Mouse (Mus musculus) kidney, postnatal 0 days (tissue): ENCODE results near the gene Trp53tg5. TPM values are rescaled to one million over a fixed set of nuclear protein-coding genes. Genes with fewer than 3 reads are reported as not detected.
A peak's percentile ranks its signal among the peaks of the same experiment; 100 is the strongest.

ENCODE experiments used
- ATAC-seq: fragments of 200-750 bp; cut with Nextera tagmentation; replicated peaks from 2 replicates; pipeline ENCODE4 v1.8.0; 2017; ENCODE audit warnings: low read depth, moderate number of reproducible peaks, moderate TSS enrichment, moderate library complexity; ENCODE audit not compliant: low FRiP score
- DNase-seq: peaks from one replicate; pipeline ENCODE4 v3.0.0-alpha.2; 2016; ENCODE audit warnings: low spot score
- H3K27ac ChIP-seq: fragments of 300-500 bp; sonication (generic); 2 replicates; pipeline ENCODE4 v1.5.1; 2014; ENCODE audit warnings: mild to moderate bottlenecking
- H3K27me3 ChIP-seq: fragments of 300-500 bp; sonication (generic); 2 replicates; pipeline ENCODE4 v1.6.1; 2014; ENCODE audit warnings: low read length, mixed read lengths; ENCODE audit not compliant: insufficient read depth
- H3K36me3 ChIP-seq: fragments of 300-500 bp; sonication (generic); 2 replicates; pipeline ENCODE4 v1.6.1; 2014; ENCODE audit warnings: low read length, mixed read lengths; ENCODE audit not compliant: insufficient read depth
- H3K4me1 ChIP-seq: fragments of 300-500 bp; sonication (generic); replicated peaks from 2 replicates; pipeline ENCODE4 v1.6.1; 2014; ENCODE audit warnings: antibody characterized with exemption, low read length, mixed read lengths; ENCODE audit not compliant: insufficient read depth
- H3K4me2 ChIP-seq: fragments of 300-500 bp; sonication (generic); 2 replicates; pipeline ENCODE4 v1.6.1; 2014; ENCODE audit warnings: mild to moderate bottlenecking, low read length, moderate library complexity, mixed read lengths
- H3K4me3 ChIP-seq: fragments of 300-500 bp; sonication (generic); replicated peaks from 2 replicates; pipeline ENCODE4 v1.5.1; 2014; ENCODE audit warnings: low read depth, low read length
- H3K9ac ChIP-seq: fragments of 300-500 bp; sonication (generic); 2 replicates; pipeline ENCODE4 v1.6.1; 2014; ENCODE audit warnings: low read depth, low read length
- H3K9me3 ChIP-seq: fragments of 300-500 bp; sonication (generic); replicated peaks from 2 replicates; pipeline ENCODE4 v1.6.1; 2016; ENCODE audit warnings: low read length, inconsistent platforms, mixed read lengths
- CTCF ChIP-seq: IDR thresholded peaks from 2 replicates; pipeline ENCODE4 v1.5.1; 2016; ENCODE audit warnings: antibody characterized with exemption, low read depth, mild to moderate bottlenecking, moderate library complexity
- WGBS: fragments of 180-500 bp; shearing (Covaris S2); extraction: QIAGEN DNeasy Blood & Tissue Kit; methylation state at CpG from one replicate; pipeline ENCODE4 v1.1.7; 2014; 5-methylcytosine and 5-hydroxymethylcytosine counted together
- polyA plus RNA-seq: library from polyadenylated mRNA; unstranded; fragments of >200 nt; fragmentation: Nextera tagmentation; extraction: Ambion mirVana; gene quantifications from 2 replicates; pipeline ENCODE4 v1.2.1, GENCODE M21; 2015

Gene Trp53tg5
- polyA plus RNA-seq, 1 experiment from 2014 or later: not detected

DNA sequence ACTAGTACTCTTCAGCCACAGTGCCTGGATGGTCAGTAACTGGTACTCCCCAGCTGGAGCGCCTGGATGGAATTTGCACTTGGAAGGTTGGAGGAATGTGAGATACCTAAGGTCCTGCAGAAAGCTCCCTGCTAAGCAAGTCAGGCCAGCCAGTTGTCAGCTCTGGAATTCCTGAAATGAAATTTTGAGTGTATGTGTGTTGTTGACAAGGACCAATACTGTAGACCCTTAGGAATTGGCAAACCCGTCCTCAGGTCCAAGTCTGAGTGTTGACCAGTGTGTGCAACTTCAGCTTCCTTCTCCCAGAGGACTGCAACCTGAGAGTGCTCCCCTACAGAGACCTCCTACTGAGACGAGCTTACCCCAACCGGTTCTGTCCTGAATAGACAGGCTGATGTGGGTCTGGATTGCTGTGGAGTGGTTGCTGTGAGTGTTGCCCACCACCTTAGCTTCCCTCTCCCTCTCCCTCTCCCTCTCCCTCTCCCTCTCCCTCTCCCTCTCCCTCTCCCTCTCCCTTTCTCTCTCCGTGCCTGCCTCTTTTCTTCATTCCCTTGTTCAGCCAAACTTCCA is 37.2 kb upstream of the Trp53tg5 start:
- 0 out of 2 replicates have a peak, but pooled peaks cover 4% of the 10 kb centered on the region for H3K36me3 ChIP-seq
- H3K9ac ChIP-seq: no peak overlapping the region
- no peak overlapping the region for H3K4me2 ChIP-seq
- 46% methylated on average over 5 of the region's 5 CpGs for WGBS
- no peaks in the 10 kb centered on the region for H3K27me3 ChIP-seq
- peak overlapping the region; percentile 51; the same call in 1 of the 2 replicates for H3K27ac ChIP-seq
- no peak overlapping the region for H3K4me3 ChIP-seq
- ATAC-seq (no peak; the same call in 1 of the 2 replicates), DNase-seq (no peak)
- H3K9me3 ChIP-seq: no peaks in the 10 kb centered on the region
- no peaks in the 10 kb centered on the region for H3K4me1 ChIP-seq
- no peak for TF ChIP-seq CTCF

DNA sequence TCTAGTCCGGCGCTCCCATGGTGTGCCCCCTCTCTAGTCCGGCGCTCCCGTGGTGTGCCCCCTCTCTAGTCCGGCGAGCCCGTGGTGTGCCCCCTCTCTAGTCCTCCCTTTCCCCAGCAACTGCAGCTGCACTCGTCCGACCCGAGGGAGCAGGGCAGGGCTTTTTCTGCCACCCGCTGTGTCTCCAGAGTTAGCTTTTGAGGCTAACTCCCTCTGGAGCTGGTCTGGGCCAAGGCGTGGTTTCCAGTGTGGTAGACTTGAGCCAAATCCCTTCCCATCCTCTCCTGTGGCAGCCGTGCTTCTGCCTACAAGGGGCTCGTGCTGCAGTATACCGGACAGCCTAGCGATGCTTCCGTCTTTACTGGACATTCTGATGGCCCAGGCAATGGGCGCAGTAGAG is 34.3 kb upstream of the Trp53tg5 start:
- peaks cover 26% of the 10 kb centered on the region for H3K36me3 ChIP-seq
- H3K4me1 ChIP-seq: no peaks in the 10 kb centered on the region
- H3K9me3 ChIP-seq: no peaks in the 10 kb centered on the region
- no peak overlapping the region for H3K27ac ChIP-seq
- no peaks in the 10 kb centered on the region for H3K27me3 ChIP-seq
- 93% methylated on average over 19 of the region's 19 CpGs for WGBS
- H3K4me3 ChIP-seq: no peak overlapping the region
- TF ChIP-seq CTCF: no peak
- no peak overlapping the region for H3K9ac ChIP-seq
- no peak overlapping the region for H3K4me2 ChIP-seq
- no peak for ATAC-seq
- DNase-seq: no peak

DNA sequence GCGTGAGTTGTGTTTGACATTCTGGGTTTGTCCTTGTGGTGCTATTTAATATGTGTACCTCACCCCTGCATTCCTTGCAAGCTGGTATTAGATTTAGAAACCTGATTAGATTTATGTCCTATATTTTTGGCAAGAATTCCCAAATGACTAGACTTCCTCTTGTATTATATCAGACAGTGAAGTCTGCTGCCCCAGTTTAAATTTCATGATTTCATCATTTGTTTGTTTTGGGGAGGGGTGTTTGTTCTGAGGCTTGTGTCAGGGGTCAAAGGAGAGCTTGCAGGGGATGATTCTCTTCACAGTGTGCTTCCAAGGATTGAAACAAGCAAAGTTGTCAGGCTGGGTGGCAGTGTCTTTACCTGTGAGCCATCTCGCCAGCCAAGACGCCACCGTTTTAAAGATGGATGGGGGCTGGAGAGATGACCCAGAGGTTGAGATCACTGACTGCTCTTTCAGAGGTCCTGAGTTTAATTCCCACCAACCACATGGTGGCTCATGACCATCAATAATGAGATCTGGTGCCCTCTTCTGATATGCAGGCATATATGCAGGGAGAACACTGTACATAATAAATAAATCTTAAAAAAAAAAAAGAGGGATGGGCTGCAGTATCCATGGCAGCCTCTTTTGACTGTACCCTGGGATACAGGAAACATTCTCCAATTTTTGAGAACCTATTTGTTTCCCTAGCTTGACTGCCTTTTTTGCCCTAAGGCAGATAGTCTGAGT is 32.3 kb upstream of the Trp53tg5 start:
- WGBS: 90% methylated on average over 4 of the region's 4 CpGs
- no peaks in the 10 kb centered on the region for H3K9me3 ChIP-seq
- no peak overlapping the region for H3K4me2 ChIP-seq
- H3K4me1 ChIP-seq: no peaks in the 10 kb centered on the region
- H3K27ac ChIP-seq: no peak overlapping the region
- H3K9ac ChIP-seq: no peak overlapping the region
- ATAC-seq (no peak), DNase-seq (no peak)
- H3K27me3 ChIP-seq: no peaks in the 10 kb centered on the region
- H3K4me3 ChIP-seq: no peak overlapping the region
- TF ChIP-seq CTCF: peak; percentile 21; the same call in 1 of the 2 replicates
- H3K36me3 ChIP-seq: peaks cover 43% of the 10 kb centered on the region

DNA sequence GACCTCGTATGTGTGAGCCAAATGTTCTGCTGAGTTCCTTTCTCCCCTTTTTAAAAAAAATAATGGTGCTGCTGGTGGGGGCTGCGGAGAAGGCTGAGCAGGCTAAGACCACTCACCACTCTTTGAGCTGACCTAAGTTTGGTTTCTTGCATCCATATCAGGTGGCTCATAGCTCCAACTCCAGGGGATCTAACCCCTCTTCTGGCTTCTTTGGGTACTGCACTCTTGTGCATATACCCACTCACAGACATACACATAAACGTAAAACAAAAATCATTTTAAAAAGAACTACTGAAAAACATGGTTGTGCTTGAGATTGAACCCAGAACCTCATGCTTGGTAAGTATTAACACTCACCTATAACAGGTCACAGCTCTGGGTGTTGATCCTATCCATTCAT is 31.4 kb upstream of the Trp53tg5 start:
- DNase-seq (no peak), ATAC-seq (no peak)
- Histone ChIP-seq H3K27ac (no peak overlapping the region), H3K27me3 (no peaks in the 10 kb centered on the region), H3K4me3 (no peak overlapping the region), H3K9ac (no peak overlapping the region), H3K9me3 (no peaks in the 10 kb centered on the region), H3K36me3 (peaks cover 50% of the 10 kb centered on the region), H3K4me2 (no peak overlapping the region), H3K4me1 (no peaks in the 10 kb centered on the region)
- peak; percentile 12; the same call in 1 of the 2 replicates for TF ChIP-seq CTCF
- 97% methylated on average over 3 of the region's 3 CpGs for WGBS

DNA sequence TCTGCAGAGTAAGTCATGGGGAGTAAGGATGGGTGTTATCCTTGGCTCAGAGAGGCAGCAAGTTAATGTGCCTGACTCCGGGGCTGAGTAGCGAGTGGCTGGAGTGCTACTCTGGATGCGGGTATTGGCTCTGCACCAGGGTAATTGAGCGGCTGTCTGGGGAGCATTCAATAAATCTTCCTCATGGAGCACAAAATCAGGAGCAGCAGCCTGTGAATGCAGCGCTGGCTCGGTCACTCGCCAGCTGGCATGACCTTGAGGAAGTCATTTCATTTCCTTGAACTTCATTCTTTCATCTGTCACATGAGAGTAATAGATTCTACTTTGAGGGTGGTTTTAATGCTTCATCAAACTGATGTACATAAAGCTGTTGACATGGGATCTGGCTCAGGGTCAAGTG is 27.0 kb upstream of the Trp53tg5 start:
- Histone ChIP-seq H3K9ac (no peak overlapping the region), H3K36me3 (peaks cover 48% of the 10 kb centered on the region), H3K27me3 (no peaks in the 10 kb centered on the region), H3K4me3 (no peak overlapping the region), H3K27ac (no peak overlapping the region), H3K4me2 (no peak overlapping the region), H3K9me3 (no peaks in the 10 kb centered on the region), H3K4me1 (peaks cover 6% of the 10 kb centered on the region)
- WGBS: 46% methylated on average over 7 of the region's 7 CpGs
- ATAC-seq (no peak), DNase-seq (no peak)
- no peak for TF ChIP-seq CTCF

DNA sequence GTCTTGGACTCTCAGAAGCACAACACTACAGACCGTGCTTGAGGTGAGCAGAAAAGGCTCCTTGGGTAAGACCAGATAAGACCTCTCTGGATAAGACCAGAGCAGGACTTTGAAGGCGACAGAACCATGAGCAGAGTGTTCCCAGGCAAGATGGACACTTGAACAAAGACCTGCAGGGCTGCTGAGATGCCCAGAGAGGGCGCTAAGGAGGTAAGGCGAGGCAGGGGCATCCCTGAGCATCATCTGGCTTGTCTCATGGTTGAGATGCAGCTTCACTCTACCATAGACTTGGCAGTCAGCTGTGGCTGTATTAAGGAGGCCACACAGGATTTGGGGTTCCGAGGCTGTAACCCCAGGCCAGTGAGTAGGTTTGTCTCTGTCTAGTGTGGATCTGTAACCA is 25.8 kb upstream of the Trp53tg5 start:
- H3K27me3 ChIP-seq: no peaks in the 10 kb centered on the region
- H3K4me1 ChIP-seq: peaks cover 6% of the 10 kb centered on the region
- H3K27ac ChIP-seq: no peak overlapping the region
- H3K9ac ChIP-seq: no peak overlapping the region
- peak; percentile 5; the same call in 1 of the 2 replicates for TF ChIP-seq CTCF
- H3K36me3 ChIP-seq: peaks cover 42% of the 10 kb centered on the region
- no peak overlapping the region for H3K4me2 ChIP-seq
- ATAC-seq (no peak), DNase-seq (no peak)
- no peaks in the 10 kb centered on the region for H3K9me3 ChIP-seq
- WGBS: 73% methylated on average over 5 of the region's 5 CpGs
- H3K4me3 ChIP-seq: no peak overlapping the region
